Mouse (Mus musculus) cortical plate, adult 2 months (tissue): ENCODE measurements at regions not wholly inside any gene's neighbourhood (a gene's known extent, or its start where the extent isn't known, plus 50 kb on each side); places are given as distances from the start of the nearest gene placed in this dataset.
A peak's percentile ranks its signal among the peaks of the same experiment; 100 is the strongest.

Source experiments
- H3K27ac ChIP-seq: fragments of 200-500 bp; 2 replicates; pipeline ENCODE4 v1.5.1; 2012; ENCODE audit warnings: low read length, control low read depth, inconsistent platforms; ENCODE audit not compliant: insufficient read depth
- H3K4me1 ChIP-seq: fragments of 200-500 bp; 2 replicates; pipeline ENCODE4 v1.6.1; 2011; ENCODE audit warnings: low read length; ENCODE audit not compliant: control insufficient read depth, insufficient read depth
- H3K4me3 ChIP-seq: fragments of 200-500 bp; 2 replicates; pipeline ENCODE4 v1.5.1; 2011; ENCODE audit warnings: mild to moderate bottlenecking, low read length, control low read depth; ENCODE audit not compliant: insufficient read depth
- CTCF ChIP-seq: fragments of 200-500 bp; IDR thresholded peaks from 2 replicates; pipeline ENCODE4 v1.5.1; 2011; ENCODE audit warnings: mild to moderate bottlenecking, control low read depth, low read length; ENCODE audit not compliant: insufficient read depth; ENCODE audit errors: extremely low read depth
- POLR2A ChIP-seq: fragments of 200-500 bp; IDR thresholded peaks from 2 replicates; pipeline ENCODE4 v1.6.1; 2011; ENCODE audit warnings: mild to moderate bottlenecking, low read length, control low read depth; ENCODE audit not compliant: insufficient read depth; ENCODE audit errors: extremely low read depth

GRCm38 (mm10) chr10:19188082-19188742 is 168.1 kb upstream of the Olig3 start:
- Histone ChIP-seq H3K4me3 (no peak overlapping the region), H3K27ac (no peak overlapping the region), H3K4me1 (no peaks in the 10 kb centered on the region)
- no peak for TF ChIP-seq CTCF
- TF ChIP-seq POLR2A = no peak

- Histone ChIP-seq H3K4me3 (no peak overlapping the region), H3K27ac (no peak overlapping the region), H3K4me1 (no peaks in the 10 kb centered on the region)
- no peak for TF ChIP-seq POLR2A
Observed at GRCm38 (mm10) chr10:19187716-19188081, 168.6 kb upstream of the Olig3 start.

GRCm38 (mm10) chr10:19187084-19187615 is 169.2 kb upstream of the Olig3 start:
- no peaks in the 10 kb centered on the region for H3K4me1 ChIP-seq
- TF ChIP-seq CTCF (no peak), POLR2A (no peak)

GRCm38 (mm10) chr10:19185790-19186581 is 170.3 kb upstream of the Olig3 start:
- TF ChIP-seq POLR2A (no peak), CTCF (peak; percentile 87)
- H3K4me3 ChIP-seq = peak overlapping the region; percentile 23; the same call in 1 of the 2 replicates
- H3K27ac ChIP-seq = no peak overlapping the region
- no peaks in the 10 kb centered on the region for H3K4me1 ChIP-seq

More at GRCm38 (mm10) chr10:19187084-19187615, 169.2 kb upstream of the Olig3 start:
- Histone ChIP-seq H3K27ac (no peak overlapping the region), H3K4me3 (no peak overlapping the region)

- no peaks in the 10 kb centered on the region for H3K4me1 ChIP-seq
- H3K4me3 ChIP-seq = no peak overlapping the region
- TF ChIP-seq POLR2A (no peak), CTCF (no peak)
- H3K27ac ChIP-seq = no peak overlapping the region
Observed at GRCm38 (mm10) chr10:19184886-19185285, 169.4 kb upstream of the Tnfaip3 start.

- Histone ChIP-seq H3K27ac (no peak overlapping the region), H3K4me3 (no peak overlapping the region), H3K4me1 (no peaks in the 10 kb centered on the region)
- no peak for TF ChIP-seq CTCF
- TF ChIP-seq POLR2A = no peak
Observed at GRCm38 (mm10) chr10:19177895-19178294, 162.4 kb upstream of the Tnfaip3 start.

GRCm38 (mm10) chr10:19177414-19177813 is 162.0 kb upstream of the Tnfaip3 start:
- Histone ChIP-seq H3K27ac (no peak overlapping the region), H3K4me3 (no peak overlapping the region), H3K4me1 (no peaks in the 10 kb centered on the region)
- no peak for TF ChIP-seq POLR2A

GRCm38 (mm10) chr10:19176249-19176648 is 160.8 kb upstream of the Tnfaip3 start:
- Histone ChIP-seq H3K27ac (no peak overlapping the region), H3K4me3 (no peak overlapping the region), H3K4me1 (no peaks in the 10 kb centered on the region)
- TF ChIP-seq POLR2A (no peak), CTCF (no peak)

GRCm38 (mm10) chr10:19171834-19172233 is 156.4 kb upstream of the Tnfaip3 start:
- H3K4me3 ChIP-seq = no peak overlapping the region
- H3K27ac ChIP-seq = no peak overlapping the region
- no peak for TF ChIP-seq POLR2A
- TF ChIP-seq CTCF = no peak
- H3K4me1 ChIP-seq = no peaks in the 10 kb centered on the region

GRCm38 (mm10) chr10:19170596-19170995 is 155.1 kb upstream of the Tnfaip3 start:
- Histone ChIP-seq H3K4me1 (no peaks in the 10 kb centered on the region), H3K4me3 (no peak overlapping the region), H3K27ac (no peak overlapping the region)
- TF ChIP-seq POLR2A (no peak), CTCF (no peak)
